Mouse (Mus musculus) thymus, adult 2 months (tissue): ENCODE measurements around the gene Erc2. TPM values are rescaled to one million over a fixed set of nuclear protein-coding genes. Genes with fewer than 3 reads are reported as not detected.

Experiments used
- DNase-seq: peaks from one replicate; pipeline ENCODE4 v3.0.0; 2021
- H3K27ac ChIP-seq: fragments of 200-500 bp; 2 replicates; pipeline ENCODE4 v1.5.1; 2012; ENCODE audit warnings: low read length, control low read depth; ENCODE audit not compliant: control insufficient read depth, insufficient read depth
- H3K27me3 ChIP-seq: fragments of 200-500 bp; 2 replicates; pipeline ENCODE4 v1.6.1; 2012; ENCODE audit warnings: mild to moderate bottlenecking, low read length, moderate library complexity, mixed read lengths; ENCODE audit not compliant: control insufficient read depth, insufficient read depth
- H3K36me3 ChIP-seq: fragments of 200-500 bp; 2 replicates; pipeline ENCODE4 v1.6.1; 2012; ENCODE audit warnings: mild to moderate bottlenecking, low read length, moderate library complexity; ENCODE audit not compliant: control insufficient read depth, insufficient read depth
- H3K4me1 ChIP-seq: fragments of 200-500 bp; replicated peaks from 2 replicates; pipeline ENCODE4 v1.6.1; 2012; ENCODE audit warnings: low read length; ENCODE audit not compliant: control insufficient read depth, insufficient read depth
- H3K4me3 ChIP-seq: fragments of 200-500 bp; 2 replicates; pipeline ENCODE4 v1.5.1; 2012; ENCODE audit warnings: mild to moderate bottlenecking, low read length, control low read depth, moderate library complexity; ENCODE audit not compliant: control insufficient read depth, insufficient read depth
- CTCF ChIP-seq: fragments of 200-500 bp; IDR thresholded peaks from 2 replicates; pipeline ENCODE4 v1.5.1; 2012; ENCODE audit warnings: mild to moderate bottlenecking, control low read depth, low read length, moderate library complexity, borderline replicate concordance; ENCODE audit not compliant: control insufficient read depth, poor library complexity, insufficient read depth; ENCODE audit errors: extremely low read depth
- POLR2A ChIP-seq: fragments of 200-500 bp; IDR thresholded peaks from 2 replicates; pipeline ENCODE4 v1.6.1; 2012; ENCODE audit warnings: mild to moderate bottlenecking, low read length, control low read depth, moderate library complexity; ENCODE audit not compliant: control insufficient read depth, poor library complexity, insufficient read depth; ENCODE audit errors: extremely low read depth
- WGBS: fragments of 180-500 bp; shearing (Covaris S2); methylation state at CpG from one replicate; pipeline ENCODE4 v1.1.7; 2018; 5-methylcytosine and 5-hydroxymethylcytosine counted together
- polyA plus RNA-seq: library from polyadenylated mRNA; depleted of rRNA; stranded (reverse); fragments of >200 nt; gene quantifications from 2 replicates; pipeline ENCODE4 v1.2.3, GENCODE M21; 2012

Erc2 gene
- polyA plus RNA-seq, 1 experiment: 0.18 TPM

GRCm38 (mm10) chr14:28283319-28284095 is 661.3 kb downstream of the Erc2 start:
- no peaks in the 10 kb centered on the region for H3K27me3 ChIP-seq
- WGBS: 87% methylated on average over 1 of the region's 1 CpGs
- no peak overlapping the region for H3K4me3 ChIP-seq
- H3K27ac ChIP-seq: no peak overlapping the region
- DNase-seq: no peak
- TF ChIP-seq POLR2A (no peak), CTCF (no peak)
- no peaks in the 10 kb centered on the region for H3K4me1 ChIP-seq
- H3K36me3 ChIP-seq: no peaks in the 10 kb centered on the region

GRCm38 (mm10) chr14:28286511-28286910 is 664.3 kb downstream of the Erc2 start:
- no peak for TF ChIP-seq POLR2A
- no peak for TF ChIP-seq CTCF
- Histone ChIP-seq H3K27me3 (no peaks in the 10 kb centered on the region), H3K4me3 (no peak overlapping the region), H3K4me1 (no peaks in the 10 kb centered on the region), H3K27ac (no peak overlapping the region), H3K36me3 (no peaks in the 10 kb centered on the region)
- DNase-seq: no peak

GRCm38 (mm10) chr14:28288196-28288595 is 666.0 kb downstream of the Erc2 start:
- Histone ChIP-seq H3K4me1 (no peaks in the 10 kb centered on the region), H3K27ac (no peak overlapping the region), H3K4me3 (no peak overlapping the region), H3K36me3 (no peaks in the 10 kb centered on the region), H3K27me3 (no peaks in the 10 kb centered on the region)
- no peak for DNase-seq
- 88% methylated on average over 2 of the region's 2 CpGs for WGBS
- TF ChIP-seq POLR2A: no peak
- no peak for TF ChIP-seq CTCF

- no peaks in the 10 kb centered on the region for H3K36me3 ChIP-seq
- no peak overlapping the region for H3K27ac ChIP-seq
- H3K4me3 ChIP-seq: no peak overlapping the region
- no peaks in the 10 kb centered on the region for H3K27me3 ChIP-seq
- 87% methylated on average over 2 of the region's 2 CpGs for WGBS
- H3K4me1 ChIP-seq: no peaks in the 10 kb centered on the region
- no peak for DNase-seq
- TF ChIP-seq CTCF (no peak), POLR2A (no peak)
These were observed 666.7 kb downstream of the Erc2 start for GRCm38 (mm10) chr14:28288926-28289325.

- Histone ChIP-seq H3K27me3 (no peaks in the 10 kb centered on the region), H3K4me1 (no peaks in the 10 kb centered on the region), H3K36me3 (no peaks in the 10 kb centered on the region), H3K27ac (no peak overlapping the region), H3K4me3 (no peak overlapping the region)
- 94% methylated on average over 5 of the region's 5 CpGs for WGBS
- no peak for DNase-seq
- no peak for TF ChIP-seq POLR2A
These were observed 671.7 kb downstream of the Erc2 start for GRCm38 (mm10) chr14:28293921-28294320.

GRCm38 (mm10) chr14:28295145-28295544 is 672.9 kb downstream of the Erc2 start:
- WGBS: 57% methylated on average over 4 of the region's 4 CpGs

GRCm38 (mm10) chr14:28300095-28300494 is 677.9 kb downstream of the Erc2 start:
- 81% methylated on average over 6 of the region's 6 CpGs for WGBS
- H3K36me3 ChIP-seq: no peaks in the 10 kb centered on the region
- no peaks in the 10 kb centered on the region for H3K4me1 ChIP-seq
- H3K27me3 ChIP-seq: no peaks in the 10 kb centered on the region
- DNase-seq: no peak
- TF ChIP-seq CTCF: no peak
- TF ChIP-seq POLR2A: no peak
- no peak overlapping the region for H3K4me3 ChIP-seq
- no peak overlapping the region for H3K27ac ChIP-seq

More at GRCm38 (mm10) chr14:28295145-28295544, 672.9 kb downstream of the Erc2 start:
- DNase-seq: no peak
- H3K4me3 ChIP-seq: no peak overlapping the region
- no peaks in the 10 kb centered on the region for H3K36me3 ChIP-seq
- no peaks in the 10 kb centered on the region for H3K27me3 ChIP-seq
- H3K27ac ChIP-seq: no peak overlapping the region
- TF ChIP-seq CTCF: no peak
- TF ChIP-seq POLR2A: no peak
- H3K4me1 ChIP-seq: no peaks in the 10 kb centered on the region
